Mouse (Mus musculus) heart, embryonic 11.5 days (tissue): ENCODE data around the gene Dhh. TPM values are rescaled to one million over a fixed set of nuclear protein-coding genes. Genes with fewer than 3 reads are reported as not detected.
"Not testable (repeated sequence)": the region's sequence is repeated elsewhere in the genome, so short reads cannot be mapped to it uniquely, and the experiment has no call there.

Source experiments
- ATAC-seq: fragments of 200-750 bp; cut with Nextera tagmentation; replicated peaks from 2 replicates; pipeline ENCODE4 v1.8.0; 2017; ENCODE audit warnings: moderate library complexity; ENCODE audit not compliant: insufficient number of reproducible peaks, low FRiP score, low TSS enrichment
- H3K27ac ChIP-seq: fragments of 300-500 bp; sonication (generic); 2 replicates; pipeline ENCODE4 v1.5.1; 2014; ENCODE audit warnings: mild to moderate bottlenecking, low read depth, low read length
- H3K27me3 ChIP-seq: fragments of 300-500 bp; sonication (generic); 2 replicates; pipeline ENCODE4 v1.6.1; 2014; ENCODE audit warnings: mild to moderate bottlenecking, low read length, mixed read lengths; ENCODE audit not compliant: control insufficient read depth, insufficient read depth
- H3K36me3 ChIP-seq: fragments of 300-500 bp; sonication (generic); 2 replicates; pipeline ENCODE4 v1.6.1; 2014; ENCODE audit warnings: mild to moderate bottlenecking, low read length, moderate library complexity, mixed read lengths; ENCODE audit not compliant: control insufficient read depth, insufficient read depth
- H3K4me1 ChIP-seq: fragments of 300-500 bp; sonication (generic); 2 replicates; pipeline ENCODE4 v1.6.1; 2014; ENCODE audit warnings: low read length; ENCODE audit not compliant: control insufficient read depth, insufficient read depth
- H3K4me2 ChIP-seq: fragments of 300-500 bp; sonication (generic); 2 replicates; pipeline ENCODE4 v1.6.1; 2014; ENCODE audit warnings: mild to moderate bottlenecking, moderate library complexity
- H3K4me3 ChIP-seq: fragments of 300-500 bp; sonication (generic); 2 replicates; pipeline ENCODE4 v1.5.1; 2014; ENCODE audit warnings: low read depth, low read length
- H3K9ac ChIP-seq: fragments of 300-500 bp; sonication (generic); 2 replicates; pipeline ENCODE4 v1.6.1; 2014; ENCODE audit warnings: mild to moderate bottlenecking, low read depth, low read length, moderate library complexity
- H3K9me3 ChIP-seq: fragments of 300-500 bp; sonication (generic); replicated peaks from 2 replicates; pipeline ENCODE4 v1.6.1; 2016; ENCODE audit warnings: low read length; ENCODE audit not compliant: control insufficient read depth
- WGBS: fragments of 180-500 bp; shearing (Covaris S2); extraction: QIAGEN DNeasy Blood & Tissue Kit; methylation state at CpG from one replicate; pipeline ENCODE4 v1.1.7; 2014; ENCODE audit not compliant: insufficient replicate concordance; 5-methylcytosine and 5-hydroxymethylcytosine counted together
- polyA plus RNA-seq: library from polyadenylated mRNA; unstranded; fragments of >200 nt; fragmentation: Nextera tagmentation; extraction: Ambion mirVana; gene quantifications from 2 replicates; pipeline ENCODE4 v1.2.1, GENCODE M21; 2014

Gene Dhh
- polyA plus RNA-seq, 1 experiment from 2014 or later = 2.5 TPM

- H3K36me3 ChIP-seq = no peaks in the 10 kb centered on the region
- no peak overlapping the region for H3K9ac ChIP-seq
- H3K4me1 ChIP-seq = peaks cover 5% of the 10 kb centered on the region
- no peak overlapping the region for H3K4me3 ChIP-seq
- WGBS = 76% methylated on average over 5 of the region's 5 CpGs
- no peak for ATAC-seq
- H3K9me3 ChIP-seq = no peaks in the 10 kb centered on the region
- H3K27ac ChIP-seq = no peak overlapping the region
- no peak overlapping the region for H3K4me2 ChIP-seq
- H3K27me3 ChIP-seq = no peaks in the 10 kb centered on the region
Observed at GRCm38 (mm10) chr15:98921510-98921909, 23.2 kb upstream of the Dhh start.

- Histone ChIP-seq H3K4me3 (peak overlapping the region; percentile 93), H3K4me1 (peaks cover 12% of the 10 kb centered on the region), H3K9ac (peak overlapping the region; percentile 66), H3K27ac (peak overlapping the region; percentile 62), H3K4me2 (peak overlapping the region; percentile 84)
- 22% methylated on average over 8 of the region's 8 CpGs for WGBS
- not testable (repeated sequence) for H3K9me3 ChIP-seq, H3K27me3 ChIP-seq, H3K36me3 ChIP-seq, ATAC-seq
Observed at GRCm38 (mm10) chr15:98918499-98918895, 20.2 kb upstream of the Dhh start.

- Histone ChIP-seq H3K9me3 (no peaks in the 10 kb centered on the region), H3K4me3 (peak within 1 kb of the TSS; percentile 93), H3K9ac (peak within 1 kb of the TSS; percentile 89), H3K4me2 (peak within 1 kb of the TSS; percentile 84), H3K27ac (peak within 1 kb of the TSS; percentile 91), H3K27me3 (no peaks in the 10 kb centered on the region), H3K36me3 (no peaks in the 10 kb centered on the region; the same call in 1 of the 2 replicates), H3K4me1 (peaks cover 12% of the 10 kb centered on the region)
- WGBS = under 1% methylated on average over 82 of the region's 82 CpGs
- peak; percentile 97 for ATAC-seq
Observed at GRCm38 (mm10) chr15:98917538-98918498, 19.5 kb upstream of the Dhh start, which contains the start of gene Lmbr1l. Gene Lmbr1l (minus strand): TSS chr15:98918231.

- Histone ChIP-seq H3K27me3 (no peaks in the 10 kb centered on the region), H3K27ac (peak overlapping the region; percentile 91), H3K9me3 (no peaks in the 10 kb centered on the region), H3K36me3 (peaks cover 4% of the 10 kb centered on the region), H3K4me3 (peak overlapping the region; percentile 93), H3K9ac (peak overlapping the region; percentile 89), H3K4me2 (peak overlapping the region; percentile 84), H3K4me1 (peaks cover 12% of the 10 kb centered on the region)
- ATAC-seq = no peak
- under 1% methylated on average over 14 of the region's 14 CpGs for WGBS
Observed at GRCm38 (mm10) chr15:98917091-98917490, 18.8 kb upstream of the Dhh start.

- Histone ChIP-seq H3K4me1 (peaks cover 12% of the 10 kb centered on the region), H3K27me3 (no peaks in the 10 kb centered on the region), H3K4me2 (peak overlapping the region; percentile 84; the same call in 1 of the 2 replicates), H3K9ac (no peak overlapping the region), H3K4me3 (0 out of 2 replicates have a peak overlapping the region, but pooled peaks have one; percentile 93), H3K9me3 (no peaks in the 10 kb centered on the region), H3K27ac (no peak overlapping the region), H3K36me3 (peaks cover 12% of the 10 kb centered on the region)
- no peak for ATAC-seq
- WGBS = 84% methylated on average over 4 of the region's 4 CpGs
Observed at GRCm38 (mm10) chr15:98916016-98916415, 17.7 kb upstream of the Dhh start.

- no peaks in the 10 kb centered on the region for H3K9me3 ChIP-seq
- no peak overlapping the region for H3K4me3 ChIP-seq
- no peaks in the 10 kb centered on the region for H3K27me3 ChIP-seq
- no peak for ATAC-seq
- H3K36me3 ChIP-seq = peaks cover 13% of the 10 kb centered on the region
- 88% methylated on average over 6 of the region's 6 CpGs for WGBS
- H3K4me1 ChIP-seq = peaks cover 12% of the 10 kb centered on the region
- H3K27ac ChIP-seq = no peak overlapping the region
- H3K4me2 ChIP-seq = no peak overlapping the region
- H3K9ac ChIP-seq = no peak overlapping the region
Observed at GRCm38 (mm10) chr15:98914903-98915302, 16.6 kb upstream of the Dhh start.

GRCm38 (mm10) chr15:98904692-98905091 is 6.4 kb upstream of the Dhh start:
- Histone ChIP-seq H3K4me3 (no peak overlapping the region), H3K27me3 (no peaks in the 10 kb centered on the region), H3K27ac (no peak overlapping the region), H3K4me2 (no peak overlapping the region), H3K9me3 (no peaks in the 10 kb centered on the region), H3K4me1 (no peaks in the 10 kb centered on the region), H3K9ac (no peak overlapping the region), H3K36me3 (peaks cover 22% of the 10 kb centered on the region)
- WGBS = 31% methylated on average over 10 of the region's 10 CpGs
- ATAC-seq = no peak

- Histone ChIP-seq H3K4me1 (peaks cover 11% of the 10 kb centered on the region), H3K9ac (no peak overlapping the region), H3K4me3 (no peak overlapping the region), H3K4me2 (no peak overlapping the region), H3K27me3 (peaks cover 18% of the 10 kb centered on the region), H3K36me3 (peaks cover 16% of the 10 kb centered on the region), H3K27ac (no peak overlapping the region), H3K9me3 (no peaks in the 10 kb centered on the region)
- ATAC-seq = no peak
- 81% methylated on average over 2 of the region's 2 CpGs for WGBS
Observed at GRCm38 (mm10) chr15:98902600-98902999, 4.3 kb upstream of the Dhh start.
